Mouse (Mus musculus): ENCODE results near the gene Lpp. TPM values are rescaled to one million over a fixed set of nuclear protein-coding genes. Genes with fewer than 3 reads are reported as not detected.

The Lpp gene
- polyA plus RNA-seq, 1 experiment: 176 TPM

DNA sequence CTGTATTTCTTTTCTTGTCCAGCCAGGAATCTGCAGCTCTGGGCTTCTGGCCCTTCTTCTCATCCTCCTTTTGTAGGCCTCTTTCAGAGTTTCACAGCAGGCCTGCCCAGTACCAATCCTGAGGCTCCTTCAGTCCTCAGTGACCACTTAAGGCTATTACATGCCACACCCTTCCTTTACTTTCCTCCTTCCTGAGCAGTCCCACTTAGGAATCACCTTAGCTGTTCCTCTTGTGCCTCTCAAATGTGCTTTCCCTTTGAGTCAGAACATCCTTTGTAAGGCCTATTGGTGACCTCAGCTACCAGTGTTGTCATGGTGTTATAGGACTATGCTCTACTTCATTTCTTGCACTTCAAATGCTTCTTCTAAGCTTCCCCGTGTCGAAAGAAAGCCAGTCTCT lies 342.4 kb downstream of the Lpp start:
- no peaks in the 10 kb centered on the region for H3K4me1 ChIP-seq (ENCODE audit: control insufficient read depth, insufficient read depth, low read length)
- no peaks in the 10 kb centered on the region for H3K36me3 ChIP-seq (ENCODE audit: control insufficient read depth, insufficient read depth, low read length)
- no peak overlapping the region for H3K27ac ChIP-seq (ENCODE audit: control insufficient read depth, insufficient read depth, low read depth, low read length)
- H3K4me3 ChIP-seq (ENCODE audit: control insufficient read depth, low read depth, low read length): no peak overlapping the region
- TF ChIP-seq POLR2A (IDR thresholded peaks at IDR 0.05; ENCODE audit: control insufficient read depth, low read depth, low read length) (no peak), CTCF (IDR thresholded peaks at IDR 0.05; ENCODE audit: control insufficient read depth, insufficient read depth, insufficient replicate concordance, low read depth, low read length) (no peak)
- H3K27me3 ChIP-seq (ENCODE audit: control insufficient read depth, insufficient read depth, low read length): no peaks in the 10 kb centered on the region

DNA sequence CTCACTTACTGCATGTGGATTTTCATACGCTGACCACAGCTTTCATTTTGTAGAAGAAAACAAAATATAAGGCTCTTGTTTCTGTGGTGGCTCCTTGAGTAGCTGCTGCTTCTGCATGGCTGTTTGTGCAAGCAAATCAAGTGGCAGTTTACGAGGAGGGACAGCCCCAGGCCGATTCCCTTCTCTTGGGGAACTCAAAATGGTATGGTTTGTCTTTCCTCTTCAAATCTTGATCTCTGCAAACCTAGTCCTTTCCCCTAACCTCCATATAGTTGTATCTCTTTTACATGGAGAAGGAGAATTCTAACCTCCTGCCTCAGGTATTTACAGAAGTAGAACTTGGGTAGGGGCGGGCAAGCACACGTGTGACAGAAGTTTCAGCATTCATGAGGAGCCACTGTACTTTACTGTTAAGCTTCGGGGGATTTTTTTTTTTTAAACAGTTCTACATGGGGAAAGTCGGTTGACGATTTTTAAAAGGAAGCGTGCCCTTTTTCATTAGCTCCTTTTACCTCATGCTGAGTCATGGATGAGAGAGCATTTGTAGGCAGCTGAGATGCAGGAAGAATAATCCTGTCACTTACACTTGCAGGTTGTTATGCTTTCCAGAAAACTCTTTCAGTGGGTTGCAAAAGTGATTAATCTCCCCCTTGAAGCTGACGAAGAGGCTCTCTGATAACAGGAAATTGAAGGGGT lies 344.2 kb downstream of the Lpp start:
- H3K36me3 ChIP-seq (ENCODE audit: control insufficient read depth, insufficient read depth, low read length): no peaks in the 10 kb centered on the region
- H3K27me3 ChIP-seq (ENCODE audit: control insufficient read depth, insufficient read depth, low read length): no peaks in the 10 kb centered on the region
- H3K4me3 ChIP-seq (ENCODE audit: control insufficient read depth, low read depth, low read length): no peak overlapping the region
- H3K27ac ChIP-seq (ENCODE audit: control insufficient read depth, insufficient read depth, low read depth, low read length): no peak overlapping the region
- H3K4me1 ChIP-seq (ENCODE audit: control insufficient read depth, insufficient read depth, low read length): no peaks in the 10 kb centered on the region
- TF ChIP-seq POLR2A (IDR thresholded peaks at IDR 0.05; ENCODE audit: control insufficient read depth, low read depth, low read length) (no peak), CTCF (IDR thresholded peaks at IDR 0.05; ENCODE audit: control insufficient read depth, insufficient read depth, insufficient replicate concordance, low read depth, low read length) (no peak)

DNA sequence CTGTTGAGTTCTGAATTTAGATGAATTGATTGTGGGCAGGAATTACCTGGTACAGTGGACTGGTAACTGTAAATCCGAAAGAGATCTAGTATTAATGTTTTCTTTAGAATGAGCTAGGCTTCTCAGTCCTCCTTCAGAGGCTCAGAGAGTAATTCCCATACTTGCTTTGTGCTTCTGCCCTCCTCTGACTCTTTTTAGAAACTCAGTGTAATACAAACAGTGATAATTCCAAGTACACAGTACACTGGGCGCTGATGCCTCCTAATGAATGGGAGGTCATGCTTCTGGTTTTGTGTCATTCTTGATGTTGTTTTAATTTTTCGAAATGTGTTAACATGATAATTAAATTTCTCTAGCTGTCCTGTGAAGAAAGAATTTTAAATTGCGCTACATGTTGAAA lies 347.4 kb downstream of the Lpp start:
- H3K36me3 ChIP-seq (ENCODE audit: control insufficient read depth, insufficient read depth, low read length): no peaks in the 10 kb centered on the region
- no peak for TF ChIP-seq CTCF (IDR thresholded peaks at IDR 0.05; ENCODE audit: control insufficient read depth, insufficient read depth, insufficient replicate concordance, low read depth, low read length)
- TF ChIP-seq POLR2A (IDR thresholded peaks at IDR 0.05; ENCODE audit: control insufficient read depth, low read depth, low read length): no peak
- no peaks in the 10 kb centered on the region for H3K4me1 ChIP-seq (ENCODE audit: control insufficient read depth, insufficient read depth, low read length)
- H3K4me3 ChIP-seq (ENCODE audit: control insufficient read depth, low read depth, low read length): no peak overlapping the region
- no peaks in the 10 kb centered on the region for H3K27me3 ChIP-seq (ENCODE audit: control insufficient read depth, insufficient read depth, low read length)
- H3K27ac ChIP-seq (ENCODE audit: control insufficient read depth, insufficient read depth, low read depth, low read length): no peak overlapping the region

DNA sequence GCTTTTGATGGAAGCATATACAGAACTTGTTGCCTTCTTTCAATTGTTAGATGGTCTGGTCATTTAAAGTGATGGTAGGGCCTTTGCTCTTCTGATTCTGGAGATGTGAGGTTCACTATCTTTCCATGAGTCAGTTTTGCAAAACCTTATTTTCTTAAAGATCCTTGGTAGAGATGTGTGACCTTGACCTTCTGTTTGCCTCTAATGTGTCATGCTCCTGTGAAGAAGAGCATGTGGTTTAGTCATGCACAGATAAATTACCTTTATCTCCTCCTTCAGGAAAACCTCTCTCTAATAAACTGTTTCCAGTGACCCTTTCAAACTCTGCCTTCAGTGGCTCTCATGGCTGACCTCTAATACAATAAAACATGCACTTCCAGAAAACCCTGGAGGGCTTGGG lies 356.5 kb downstream of the Lpp start:
- Histone ChIP-seq H3K4me1 (ENCODE audit: control insufficient read depth, insufficient read depth, low read length) (no peaks in the 10 kb centered on the region), H3K36me3 (ENCODE audit: control insufficient read depth, insufficient read depth, low read length) (no peaks in the 10 kb centered on the region), H3K4me3 (ENCODE audit: control insufficient read depth, low read depth, low read length) (no peak overlapping the region), H3K27ac (ENCODE audit: control insufficient read depth, insufficient read depth, low read depth, low read length) (no peak overlapping the region), H3K27me3 (ENCODE audit: control insufficient read depth, insufficient read depth, low read length) (no peaks in the 10 kb centered on the region)
- TF ChIP-seq CTCF (IDR thresholded peaks at IDR 0.05; ENCODE audit: control insufficient read depth, insufficient read depth, insufficient replicate concordance, low read depth, low read length): no peak
- TF ChIP-seq POLR2A (IDR thresholded peaks at IDR 0.05; ENCODE audit: control insufficient read depth, low read depth, low read length): no peak

- Histone ChIP-seq H3K4me1 (ENCODE audit: control insufficient read depth, insufficient read depth, low read length) (no peaks in the 10 kb centered on the region), H3K27ac (ENCODE audit: control insufficient read depth, insufficient read depth, low read depth, low read length) (no peak overlapping the region), H3K27me3 (ENCODE audit: control insufficient read depth, insufficient read depth, low read length) (no peaks in the 10 kb centered on the region), H3K4me3 (ENCODE audit: control insufficient read depth, low read depth, low read length) (no peak overlapping the region), H3K36me3 (ENCODE audit: control insufficient read depth, insufficient read depth, low read length) (no peaks in the 10 kb centered on the region)
- TF ChIP-seq POLR2A (IDR thresholded peaks at IDR 0.05; ENCODE audit: control insufficient read depth, low read depth, low read length): no peak
- TF ChIP-seq CTCF (IDR thresholded peaks at IDR 0.05; ENCODE audit: control insufficient read depth, insufficient read depth, insufficient replicate concordance, low read depth, low read length): no peak
These were observed 362.8 kb downstream of the Lpp start for GRCm38 (mm10) chr16:24756141-24756540.

DNA sequence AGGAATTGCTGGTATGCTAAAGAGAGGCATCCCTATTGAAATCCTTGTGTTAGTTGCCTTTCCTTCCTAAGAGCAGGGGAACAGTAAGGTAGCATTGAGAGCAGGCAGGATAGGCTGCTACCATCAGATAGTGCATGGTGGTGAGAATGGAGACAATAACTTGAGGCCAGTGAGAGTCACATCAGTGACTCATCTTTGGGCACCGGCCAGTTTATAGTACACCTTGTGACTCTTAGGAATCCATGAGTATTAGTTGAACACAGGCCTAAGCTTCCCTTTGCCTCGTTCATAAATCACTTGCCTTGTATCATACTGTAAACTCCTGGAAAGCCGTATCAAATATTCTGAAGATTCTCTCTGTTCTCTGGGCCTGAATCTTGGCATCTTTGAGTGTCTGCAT lies 372.7 kb downstream of the Lpp start:
- H3K4me1 ChIP-seq (ENCODE audit: control insufficient read depth, insufficient read depth, low read length): peaks cover 3% of the 10 kb centered on the region; the same call in 1 of the 2 replicates
- no peak for TF ChIP-seq CTCF (IDR thresholded peaks at IDR 0.05; ENCODE audit: control insufficient read depth, insufficient read depth, insufficient replicate concordance, low read depth, low read length)
- TF ChIP-seq POLR2A (IDR thresholded peaks at IDR 0.05; ENCODE audit: control insufficient read depth, low read depth, low read length): no peak
- H3K4me3 ChIP-seq (ENCODE audit: control insufficient read depth, low read depth, low read length): no peak overlapping the region
- H3K27ac ChIP-seq (ENCODE audit: control insufficient read depth, insufficient read depth, low read depth, low read length): no peak overlapping the region
- H3K27me3 ChIP-seq (ENCODE audit: control insufficient read depth, insufficient read depth, low read length): no peaks in the 10 kb centered on the region
- H3K36me3 ChIP-seq (ENCODE audit: control insufficient read depth, insufficient read depth, low read length): no peaks in the 10 kb centered on the region

GRCm38 (mm10) chr16:24766596-24766995 lies 373.3 kb downstream of the Lpp start:
- Histone ChIP-seq H3K27ac (ENCODE audit: control insufficient read depth, insufficient read depth, low read depth, low read length) (no peak overlapping the region), H3K4me3 (ENCODE audit: control insufficient read depth, low read depth, low read length) (no peak overlapping the region), H3K27me3 (ENCODE audit: control insufficient read depth, insufficient read depth, low read length) (no peaks in the 10 kb centered on the region), H3K36me3 (ENCODE audit: control insufficient read depth, insufficient read depth, low read length) (no peaks in the 10 kb centered on the region), H3K4me1 (ENCODE audit: control insufficient read depth, insufficient read depth, low read length) (peaks cover 3% of the 10 kb centered on the region; the same call in 1 of the 2 replicates)
- TF ChIP-seq POLR2A (IDR thresholded peaks at IDR 0.05; ENCODE audit: control insufficient read depth, low read depth, low read length): no peak
- TF ChIP-seq CTCF (IDR thresholded peaks at IDR 0.05; ENCODE audit: control insufficient read depth, insufficient read depth, insufficient replicate concordance, low read depth, low read length): no peak

All from testis, adult 2 months (tissue).